Mouse (Mus musculus): ENCODE measurements around the gene Olfr671.

- no peak for TF ChIP-seq CTCF (IDR thresholded peaks at IDR 0.05; ENCODE audit: low read depth)
- no peak for TF ChIP-seq EP300 (IDR thresholded peaks at IDR 0.05; ENCODE audit: low read depth)
Observed at GRCm38 (mm10) chr7:104933940-104934339, 45.0 kb downstream of the Olfr671 start, which contains the start of gene Olfr669.

All from liver, postnatal 0 days (tissue).